Mouse (Mus musculus): Measurements from ENCODE around the gene Zc3h7b. TPM values are rescaled to one million over a fixed set of nuclear protein-coding genes. Genes with fewer than 3 reads are reported as not detected.

Gene Zc3h7b
- polyA plus RNA-seq, 1 experiment from 2014 or later: 14.5 TPM

DNA sequence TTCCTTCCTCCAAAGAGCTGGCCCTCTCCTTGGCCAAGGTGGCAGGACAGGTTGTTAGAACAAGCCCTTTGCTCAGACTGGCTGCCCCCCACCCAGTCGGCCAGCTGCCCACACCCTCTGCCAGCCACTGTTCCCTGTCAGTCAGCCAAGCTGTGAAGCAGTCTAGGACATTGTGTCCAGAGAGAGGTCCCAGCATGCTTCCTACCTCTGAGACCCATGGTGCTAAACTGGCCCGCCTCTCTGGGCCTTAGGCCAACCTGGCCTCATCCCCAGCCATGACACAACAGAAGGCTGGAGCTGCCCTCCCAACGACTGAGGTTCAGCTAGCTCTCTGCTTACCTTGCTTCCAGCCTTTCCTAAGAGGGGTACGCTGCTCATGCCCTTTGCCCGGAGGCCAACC lies 94.8 kb downstream of the Zc3h7b start:
- DNase-seq (ENCODE audit: low spot score): no peak

GRCm38 (mm10) chr15:81840306-81840705 lies 95.4 kb downstream of the Zc3h7b start:
- DNase-seq (ENCODE audit: low spot score): no peak

DNA sequence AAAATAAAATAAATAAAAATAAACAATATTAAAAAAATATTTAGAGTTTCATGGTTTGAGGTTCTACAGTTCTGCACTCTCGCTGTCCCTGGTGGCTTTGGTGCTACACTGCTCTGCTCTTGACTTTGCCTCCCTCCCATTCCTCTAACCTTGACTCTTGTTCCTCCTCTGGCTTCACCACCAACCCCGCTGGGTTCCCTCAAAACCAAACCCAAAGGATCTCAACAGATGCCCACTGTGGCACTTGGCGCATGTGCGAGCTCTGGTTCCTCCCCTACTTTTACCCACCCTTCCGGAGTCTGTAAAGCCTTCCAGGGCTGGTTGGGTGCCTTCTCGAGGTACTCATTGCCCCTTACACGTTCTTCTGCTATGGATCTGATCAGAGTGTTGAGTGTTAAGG lies 97.4 kb downstream of the Zc3h7b start:
- DNase-seq (ENCODE audit: low spot score): no peak

DNA sequence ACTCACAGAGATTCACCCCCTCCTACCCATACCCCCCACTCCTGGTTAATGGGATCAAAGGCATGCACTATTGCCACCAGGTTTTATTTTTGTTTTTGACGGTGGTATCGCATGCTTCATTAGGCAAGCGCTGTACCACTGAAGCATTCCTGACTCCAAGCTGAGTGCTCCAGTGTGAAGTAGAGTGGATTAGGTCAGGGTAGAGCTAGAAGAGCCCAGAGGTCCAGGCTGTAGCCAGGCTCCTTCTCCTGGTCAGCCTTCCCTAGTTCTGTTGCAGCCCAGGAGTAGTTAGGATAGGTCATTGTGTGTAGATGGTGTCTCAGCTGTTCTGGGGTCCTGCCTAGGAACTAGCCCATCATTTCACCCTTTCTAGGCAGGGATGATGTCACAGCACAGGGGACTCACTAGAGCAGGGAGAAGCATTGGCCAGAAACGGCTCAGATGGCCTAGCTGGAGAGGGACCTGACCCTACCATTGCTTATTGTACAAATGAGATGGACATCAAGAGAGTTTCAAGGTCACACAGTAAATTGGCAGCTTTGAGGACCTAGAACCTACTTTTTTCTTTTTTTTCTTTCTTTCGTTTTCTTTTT lies 100.3 kb downstream of the Zc3h7b start:
- DNase-seq (ENCODE audit: low spot score): no peak

GRCm38 (mm10) chr15:81845724-81846123 lies 100.9 kb downstream of the Zc3h7b start:
- DNase-seq (ENCODE audit: low spot score): no peak

Other genes starting within 250 kb of the Zc3h7b start
- 9.5 and 11.7 TPM in 2 replicates for gene Ep300, start 159.7 kb upstream of the Zc3h7b start, polyA plus RNA-seq (2015; fragmentation: Nextera tagmentation; extraction: Ambion mirVana)
- 28.3 and 29.9 TPM in 2 replicates for gene L3mbtl2, start 81.2 kb upstream of the Zc3h7b start, polyA plus RNA-seq (2015; fragmentation: Nextera tagmentation; extraction: Ambion mirVana)
- gene Chadl, start 47.8 kb upstream of the Zc3h7b start, polyA plus RNA-seq (2015; fragmentation: Nextera tagmentation; extraction: Ambion mirVana): 0.31 and 0.64 TPM in 2 replicates
- 67.1 and 71.0 TPM in 2 replicates for gene Rangap1, start 473 bp downstream of the Zc3h7b start, polyA plus RNA-seq (2015; fragmentation: Nextera tagmentation; extraction: Ambion mirVana)
- gene Tef, start 57.4 kb downstream of the Zc3h7b start, polyA plus RNA-seq (2015; fragmentation: Nextera tagmentation; extraction: Ambion mirVana): 12.3 and 14.8 TPM in 2 replicates
- gene Tob2, start 113.7 kb downstream of the Zc3h7b start, polyA plus RNA-seq (2015; fragmentation: Nextera tagmentation; extraction: Ambion mirVana): 28.8 TPM in 2 replicates
- 154 and 161 TPM in 2 replicates for gene Phf5a, start 126.9 kb downstream of the Zc3h7b start, polyA plus RNA-seq (2015; fragmentation: Nextera tagmentation; extraction: Ambion mirVana)
- 126 and 136 TPM in 2 replicates for gene Aco2, start 127.3 kb downstream of the Zc3h7b start, polyA plus RNA-seq (2015; fragmentation: Nextera tagmentation; extraction: Ambion mirVana)
- gene Polr3h, start 181.2 kb downstream of the Zc3h7b start, polyA plus RNA-seq (2015; fragmentation: Nextera tagmentation; extraction: Ambion mirVana): 81.8 and 84.1 TPM in 2 replicates
- gene Csdc2, start 191.7 kb downstream of the Zc3h7b start, polyA plus RNA-seq (2015; fragmentation: Nextera tagmentation; extraction: Ambion mirVana): 0.62 and 0.88 TPM in 2 replicates
- 45.1 and 50.5 TPM in 2 replicates for gene Pmm1, start 215.9 kb downstream of the Zc3h7b start, polyA plus RNA-seq (2015; fragmentation: Nextera tagmentation; extraction: Ambion mirVana)
- gene 1700029P11Rik, start 235.5 kb downstream of the Zc3h7b start, polyA plus RNA-seq (2015; fragmentation: Nextera tagmentation; extraction: Ambion mirVana): not detected in 2 replicates
- gene Xrcc6, start 242.8 kb downstream of the Zc3h7b start, polyA plus RNA-seq (2015; fragmentation: Nextera tagmentation; extraction: Ambion mirVana): 441 and 472 TPM in 2 replicates

Measured in thymus, postnatal 0 days (tissue).